Mouse (Mus musculus): Measurements from ENCODE around the gene Dbf4. TPM values are rescaled to one million over a fixed set of nuclear protein-coding genes. Genes with fewer than 3 reads are reported as not detected.
A peak's percentile ranks its signal among the peaks of the same experiment; 100 is the strongest.

The Dbf4 gene
- 47.2 and 54.7 TPM in 2 replicates for polyA plus RNA-seq (2014; fragmentation: Nextera tagmentation; extraction: Ambion mirVana)

DNA sequence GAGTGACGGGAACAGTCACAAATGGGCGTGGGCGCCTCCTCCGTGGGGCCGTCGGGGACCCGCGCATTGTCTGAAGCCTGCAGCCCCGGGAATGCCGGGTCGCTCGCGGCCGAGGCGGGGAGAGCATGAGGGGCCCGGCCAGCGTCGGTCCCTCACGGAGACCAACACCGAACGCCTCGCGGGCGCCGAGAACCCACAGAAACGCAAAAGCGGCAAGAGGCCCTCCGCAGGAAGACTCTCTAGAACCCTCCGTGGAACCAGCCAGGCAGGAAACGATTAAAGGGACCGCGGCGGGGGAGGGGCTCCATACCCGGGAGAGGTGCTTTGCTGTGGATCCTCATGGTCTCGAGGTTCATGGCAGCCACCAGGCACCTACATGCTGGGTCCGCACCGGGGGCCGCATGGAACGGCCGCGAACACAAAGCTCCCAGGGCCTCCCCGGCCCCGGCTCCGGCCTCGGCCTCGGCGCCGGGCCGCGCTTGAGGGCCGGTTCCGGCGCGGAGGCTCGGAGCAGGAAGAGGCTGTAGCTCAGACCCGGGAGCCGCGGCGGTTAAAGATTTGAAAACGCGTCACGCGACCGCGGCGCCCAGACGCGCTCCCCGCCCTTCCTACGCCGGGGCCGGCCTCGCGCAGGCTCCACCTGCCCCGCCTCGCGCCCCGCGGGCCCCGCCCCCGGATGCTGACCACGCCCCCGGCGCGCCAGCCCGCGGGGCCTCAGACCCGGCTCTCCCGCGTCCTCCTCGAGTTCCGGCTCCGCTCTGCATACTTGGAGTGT is at the start of gene Dbf4, which contains the start of gene Slc25a40:
Gene Dbf4 (minus strand): TSS at position 560 of the 775 bp plus-strand sequence.
Gene Slc25a40 (plus strand): TSS at position 694 of the 775 bp plus-strand sequence.
- whole genome bisulfite sequencing, result under 1% methylated on average over 88 of the region's 93 CpGs
- Histone ChIP-seq H3K27ac (ENCODE audit: low read depth) (peak within 1 kb of the TSS; percentile 88), H3K4me2 (ENCODE audit: low read length) (peak within 1 kb of the TSS; percentile 83), H3K9ac (ENCODE audit: low read length) (peak within 1 kb of the TSS; percentile 89), H3K9me3 (ENCODE audit: control insufficient read depth, low read length) (no peaks in the 10 kb centered on the region), H3K4me1 (replicated peaks; ENCODE audit: control insufficient read depth, insufficient read depth, low read length) (peaks cover 8% of the 10 kb centered on the region; the same call in 1 of the 2 replicates), H3K4me3 (ENCODE audit: low read depth, low read length) (peak within 1 kb of the TSS; percentile 73), H3K36me3 (ENCODE audit: control insufficient read depth, insufficient read depth, low read length) (peaks cover 20% of the 10 kb centered on the region), H3K27me3 (replicated peaks; ENCODE audit: control insufficient read depth, insufficient read depth, low read length) (no peaks in the 10 kb centered on the region)
- DNase-seq (ENCODE audit: low spot score), result peak; percentile 93
- peak; percentile 98 for ATAC-seq (replicated peaks; ENCODE audit: low FRiP score, low TSS enrichment, low read depth)

DNA sequence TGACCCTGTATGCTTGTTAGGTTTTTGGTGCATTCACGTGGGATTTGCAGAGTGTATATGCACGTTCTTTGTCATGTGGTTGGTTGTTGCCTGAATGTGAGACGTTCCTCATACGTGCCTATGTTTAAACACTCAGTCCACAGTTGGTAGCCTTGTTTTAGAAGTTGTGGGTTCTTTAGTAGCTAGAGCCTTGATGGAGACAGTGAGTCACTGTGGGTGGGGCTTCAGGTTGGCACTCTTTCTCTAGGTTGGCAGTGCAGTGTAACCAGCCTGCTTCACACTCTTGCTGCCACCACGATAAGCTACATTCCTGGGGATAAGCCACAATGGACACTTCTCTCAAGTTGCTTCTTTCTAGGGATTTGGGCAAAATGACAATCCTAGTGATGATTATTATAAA is 34.0 kb upstream of the Dbf4 start:
- 86% methylated on average over 5 of the region's 5 CpGs for WGBS

DNA sequence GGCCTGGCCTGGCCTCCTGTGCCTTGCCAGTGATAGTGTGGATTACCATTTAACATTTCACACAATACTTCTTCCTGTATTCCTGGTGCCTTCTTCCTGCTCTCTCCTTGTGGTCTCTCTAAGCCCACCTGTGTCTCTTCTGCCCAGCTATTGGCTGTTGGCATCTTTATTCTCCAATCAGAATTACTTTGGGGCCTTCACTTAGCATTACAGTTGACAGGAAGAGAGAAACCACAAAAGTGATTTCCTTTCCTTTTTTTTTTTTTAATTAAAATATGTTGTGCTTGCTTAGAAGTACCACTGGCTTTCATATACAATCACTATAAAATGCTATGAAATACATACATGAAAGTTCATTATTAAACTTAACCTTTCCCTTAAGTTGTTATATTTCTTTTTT is 33.0 kb upstream of the Dbf4 start:
- Histone ChIP-seq H3K4me3 (ENCODE audit: low read depth, low read length) (no peak overlapping the region), H3K27ac (ENCODE audit: low read depth) (no peak overlapping the region), H3K9me3 (ENCODE audit: control insufficient read depth, low read length) (no peaks in the 10 kb centered on the region), H3K9ac (ENCODE audit: low read length) (no peak overlapping the region), H3K4me2 (ENCODE audit: low read length) (no peak overlapping the region), H3K4me1 (replicated peaks; ENCODE audit: control insufficient read depth, insufficient read depth, low read length) (no peaks in the 10 kb centered on the region), H3K27me3 (replicated peaks; ENCODE audit: control insufficient read depth, insufficient read depth, low read length) (no peaks in the 10 kb centered on the region), H3K36me3 (ENCODE audit: control insufficient read depth, insufficient read depth, low read length) (peaks cover 12% of the 10 kb centered on the region; the same call in 1 of the 2 replicates)
- DNase-seq (ENCODE audit: low spot score) (no peak), ATAC-seq (replicated peaks; ENCODE audit: low FRiP score, low TSS enrichment, low read depth) (no peak)

More for the DNA sequence above, 34.0 kb upstream of the Dbf4 start:
- Histone ChIP-seq H3K4me1 (replicated peaks; ENCODE audit: control insufficient read depth, insufficient read depth, low read length) (no peaks in the 10 kb centered on the region), H3K4me2 (ENCODE audit: low read length) (no peak overlapping the region), H3K36me3 (ENCODE audit: control insufficient read depth, insufficient read depth, low read length) (peaks cover 12% of the 10 kb centered on the region; the same call in 1 of the 2 replicates), H3K27ac (ENCODE audit: low read depth) (no peak overlapping the region), H3K9me3 (ENCODE audit: control insufficient read depth, low read length) (no peaks in the 10 kb centered on the region), H3K4me3 (ENCODE audit: low read depth, low read length) (no peak overlapping the region), H3K9ac (ENCODE audit: low read length) (no peak overlapping the region), H3K27me3 (replicated peaks; ENCODE audit: control insufficient read depth, insufficient read depth, low read length) (no peaks in the 10 kb centered on the region)
- DNase-seq (ENCODE audit: low spot score) (no peak), ATAC-seq (replicated peaks; ENCODE audit: low FRiP score, low TSS enrichment, low read depth) (no peak)

DNA sequence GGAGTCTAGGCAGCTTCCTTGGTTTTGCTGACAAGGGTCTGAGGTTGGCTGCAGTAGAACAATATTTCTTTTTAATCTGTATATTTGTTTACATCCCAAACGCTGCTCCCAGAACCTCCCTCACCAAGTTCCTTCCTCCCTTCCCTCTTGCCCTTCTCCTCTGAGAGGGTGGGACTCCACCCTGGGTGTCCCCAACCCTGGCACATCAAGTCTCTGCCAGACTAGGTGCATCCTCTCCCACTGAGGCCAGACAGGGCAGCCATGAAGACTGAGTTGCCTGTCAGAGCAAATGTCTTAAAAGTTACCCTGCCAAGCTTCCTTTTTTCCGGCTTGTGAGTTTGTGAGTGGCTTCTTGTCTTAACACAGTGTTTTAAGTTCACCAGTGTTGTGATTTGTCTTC is 16.6 kb upstream of the Dbf4 start:
- H3K4me1 ChIP-seq (replicated peaks; ENCODE audit: control insufficient read depth, insufficient read depth, low read length), result no peaks in the 10 kb centered on the region
- no peak overlapping the region for H3K27ac ChIP-seq (ENCODE audit: low read depth)
- H3K9ac ChIP-seq (ENCODE audit: low read length), result no peak overlapping the region
- H3K27me3 ChIP-seq (replicated peaks; ENCODE audit: control insufficient read depth, insufficient read depth, low read length), result no peaks in the 10 kb centered on the region
- H3K36me3 ChIP-seq (ENCODE audit: control insufficient read depth, insufficient read depth, low read length), result peaks cover 13% of the 10 kb centered on the region; the same call in 1 of the 2 replicates
- H3K4me2 ChIP-seq (ENCODE audit: low read length), result no peak overlapping the region
- 56% methylated on average over 2 of the region's 2 CpGs for WGBS
- DNase-seq (ENCODE audit: low spot score) (no peak), ATAC-seq (replicated peaks; ENCODE audit: low FRiP score, low TSS enrichment, low read depth) (no peak)
- H3K4me3 ChIP-seq (ENCODE audit: low read depth, low read length), result no peak overlapping the region
- H3K9me3 ChIP-seq (ENCODE audit: control insufficient read depth, low read length), result no peaks in the 10 kb centered on the region

DNA sequence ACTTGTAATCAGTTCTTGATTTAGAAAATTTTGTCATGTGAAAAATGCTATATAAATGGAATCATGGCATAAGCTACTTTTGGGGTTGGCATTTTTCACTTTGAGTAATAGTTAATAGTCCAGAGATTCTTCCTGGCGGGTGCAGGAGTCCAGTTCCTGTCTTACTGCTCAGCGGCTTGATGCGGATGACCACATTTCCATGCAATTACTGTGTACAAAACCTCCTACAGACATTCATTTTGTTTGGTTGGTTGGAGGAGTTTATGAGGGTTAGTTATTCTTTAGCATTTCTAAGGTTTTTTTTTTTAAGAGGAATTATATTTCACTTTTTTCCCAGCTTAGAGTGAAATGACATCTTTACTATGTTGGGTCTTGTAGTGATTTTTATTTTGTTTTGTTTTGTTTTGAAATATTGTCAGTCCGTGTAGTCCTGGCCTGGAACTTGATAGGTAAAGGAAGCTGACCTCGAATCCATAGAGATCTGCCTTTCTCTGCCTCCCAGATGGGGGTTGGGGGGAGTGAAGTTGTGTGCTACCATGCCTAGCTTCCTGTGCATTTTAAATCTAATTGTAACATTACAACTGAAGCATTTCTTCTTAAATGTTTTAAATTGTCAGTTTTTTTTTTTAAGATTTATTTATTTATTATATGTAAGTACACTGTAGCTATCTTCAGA is 15.1 kb upstream of the Dbf4 start:
- H3K27ac ChIP-seq (ENCODE audit: low read depth), result no peak overlapping the region
- DNase-seq (ENCODE audit: low spot score) (no peak), ATAC-seq (replicated peaks; ENCODE audit: low FRiP score, low TSS enrichment, low read depth) (no peak)
- H3K36me3 ChIP-seq (ENCODE audit: control insufficient read depth, insufficient read depth, low read length), result 0 out of 2 replicates have a peak, but pooled peaks cover 13% of the 10 kb centered on the region
- no peak overlapping the region for H3K4me3 ChIP-seq (ENCODE audit: low read depth, low read length)
- no peaks in the 10 kb centered on the region for H3K27me3 ChIP-seq (replicated peaks; ENCODE audit: control insufficient read depth, insufficient read depth, low read length)
- no peaks in the 10 kb centered on the region for H3K4me1 ChIP-seq (replicated peaks; ENCODE audit: control insufficient read depth, insufficient read depth, low read length)
- H3K9me3 ChIP-seq (ENCODE audit: control insufficient read depth, low read length), result no peaks in the 10 kb centered on the region
- no peak overlapping the region for H3K4me2 ChIP-seq (ENCODE audit: low read length)
- WGBS, result 89% methylated on average over 5 of the region's 5 CpGs
- no peak overlapping the region for H3K9ac ChIP-seq (ENCODE audit: low read length)

GRCm38 (mm10) chr5:8425899-8426298 is 3.4 kb upstream of the Dbf4 start:
- H3K27me3 ChIP-seq (replicated peaks; ENCODE audit: control insufficient read depth, insufficient read depth, low read length), result no peaks in the 10 kb centered on the region
- ATAC-seq (replicated peaks; ENCODE audit: low FRiP score, low TSS enrichment, low read depth), result no peak
- WGBS, result 77% methylated on average over 5 of the region's 5 CpGs
- H3K9ac ChIP-seq (ENCODE audit: low read length), result no peak overlapping the region
- no peak overlapping the region for H3K4me2 ChIP-seq (ENCODE audit: low read length)
- H3K9me3 ChIP-seq (ENCODE audit: control insufficient read depth, low read length), result no peaks in the 10 kb centered on the region
- no peak overlapping the region for H3K27ac ChIP-seq (ENCODE audit: low read depth)
- no peak overlapping the region for H3K4me3 ChIP-seq (ENCODE audit: low read depth, low read length)
- no peak for DNase-seq (ENCODE audit: low spot score)
- H3K36me3 ChIP-seq (ENCODE audit: control insufficient read depth, insufficient read depth, low read length), result no peaks in the 10 kb centered on the region
- H3K4me1 ChIP-seq (replicated peaks; ENCODE audit: control insufficient read depth, insufficient read depth, low read length), result peaks cover 8% of the 10 kb centered on the region; the same call in 1 of the 2 replicates

DNA sequence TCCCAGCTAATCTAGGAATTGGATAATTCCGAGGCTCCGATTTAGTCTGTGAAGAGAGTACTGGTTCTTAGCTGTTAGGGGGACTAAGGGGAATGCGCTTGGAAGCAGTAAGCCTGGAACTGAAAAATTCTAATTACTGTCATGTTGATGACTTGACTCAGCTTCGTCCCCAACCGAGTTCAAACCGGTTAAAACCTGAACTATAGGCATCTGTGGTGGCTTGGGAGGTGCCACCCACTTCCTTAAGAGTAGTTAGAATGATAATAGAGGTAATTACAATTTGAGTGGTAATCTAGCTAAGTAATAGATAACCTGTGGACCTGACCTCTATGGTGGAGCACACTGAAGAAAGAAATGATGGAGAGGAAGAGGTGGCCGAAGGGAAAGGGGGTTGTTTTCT is 1.6 kb upstream of the Dbf4 start:
- peaks cover 8% of the 10 kb centered on the region; the same call in 1 of the 2 replicates for H3K36me3 ChIP-seq (ENCODE audit: control insufficient read depth, insufficient read depth, low read length)
- no peaks in the 10 kb centered on the region for H3K9me3 ChIP-seq (ENCODE audit: control insufficient read depth, low read length)
- WGBS, result 28% methylated on average over 7 of the region's 7 CpGs
- peak overlapping the region; percentile 83 for H3K4me2 ChIP-seq (ENCODE audit: low read length)
- ATAC-seq (replicated peaks; ENCODE audit: low FRiP score, low TSS enrichment, low read depth), result no peak
- peaks cover 8% of the 10 kb centered on the region; the same call in 1 of the 2 replicates for H3K4me1 ChIP-seq (replicated peaks; ENCODE audit: control insufficient read depth, insufficient read depth, low read length)
- no peaks in the 10 kb centered on the region for H3K27me3 ChIP-seq (replicated peaks; ENCODE audit: control insufficient read depth, insufficient read depth, low read length)
- peak overlapping the region; percentile 73; the same call in 1 of the 2 replicates for H3K4me3 ChIP-seq (ENCODE audit: low read depth, low read length)
- H3K9ac ChIP-seq (ENCODE audit: low read length), result no peak overlapping the region
- no peak for DNase-seq (ENCODE audit: low spot score)
- no peak overlapping the region for H3K27ac ChIP-seq (ENCODE audit: low read depth)

DNA sequence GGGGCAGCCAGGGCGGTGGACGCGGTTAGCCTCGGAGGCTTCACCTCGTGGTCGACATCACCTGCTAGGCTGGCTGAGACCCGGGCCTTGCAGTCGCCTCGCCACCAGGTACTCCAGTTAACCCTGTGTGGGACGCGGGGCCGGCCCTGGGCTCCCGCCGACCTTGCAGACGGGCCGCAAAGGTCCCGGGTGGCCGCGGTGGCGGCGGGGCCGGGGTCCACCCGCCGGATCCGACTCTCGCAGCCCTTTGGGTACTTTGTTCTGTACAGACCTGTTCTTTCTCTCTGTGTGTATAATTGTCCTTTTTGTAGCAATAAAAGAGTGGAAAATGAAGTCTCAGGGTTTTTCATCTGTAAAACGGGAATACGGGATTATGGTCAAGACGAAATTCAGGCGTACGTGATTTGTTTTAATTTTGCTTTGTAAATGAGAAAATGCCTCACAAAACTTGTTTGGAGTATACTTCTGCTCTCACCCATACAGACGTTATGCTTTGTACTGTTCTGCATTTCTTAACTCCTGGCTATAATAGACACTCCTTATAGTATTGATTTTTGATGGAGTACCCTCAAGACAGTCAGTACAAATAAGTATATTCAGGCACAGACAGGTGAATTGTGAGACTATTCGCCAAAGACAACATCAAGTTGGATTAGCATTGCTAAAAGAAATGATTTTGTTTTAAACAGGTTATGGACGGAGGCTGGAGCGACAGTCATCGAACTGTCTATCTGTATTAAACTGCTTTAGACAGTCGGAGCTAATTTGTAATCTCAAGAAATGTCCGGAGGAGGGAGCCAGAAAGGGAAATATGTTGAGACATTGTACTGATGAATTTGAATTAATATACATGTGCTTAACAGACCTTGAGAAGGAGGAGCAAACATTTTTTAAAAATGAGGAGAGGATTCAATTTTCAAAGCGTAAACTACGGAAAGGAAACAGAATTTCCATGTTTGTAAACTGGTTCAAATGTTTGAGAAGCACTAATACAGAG is 714 bp upstream of the Dbf4 start:
- 2% methylated on average over 36 of the region's 40 CpGs for WGBS
- DNase-seq (ENCODE audit: low spot score), result no peak

More for the DNA sequence above, 714 bp upstream of the Dbf4 start:
- no peaks in the 10 kb centered on the region for H3K27me3 ChIP-seq (replicated peaks; ENCODE audit: control insufficient read depth, insufficient read depth, low read length)
- ATAC-seq (replicated peaks; ENCODE audit: low FRiP score, low TSS enrichment, low read depth), result no peak
- peak overlapping the region; percentile 89 for H3K9ac ChIP-seq (ENCODE audit: low read length)
- H3K27ac ChIP-seq (ENCODE audit: low read depth), result 0 out of 2 replicates have a peak overlapping the region, but pooled peaks have one; percentile 88
- H3K9me3 ChIP-seq (ENCODE audit: control insufficient read depth, low read length), result no peaks in the 10 kb centered on the region
- peaks cover 13% of the 10 kb centered on the region; the same call in 1 of the 2 replicates for H3K36me3 ChIP-seq (ENCODE audit: control insufficient read depth, insufficient read depth, low read length)
- peak overlapping the region; percentile 73 for H3K4me3 ChIP-seq (ENCODE audit: low read depth, low read length)
- H3K4me1 ChIP-seq (replicated peaks; ENCODE audit: control insufficient read depth, insufficient read depth, low read length), result peaks cover 8% of the 10 kb centered on the region; the same call in 1 of the 2 replicates
- H3K4me2 ChIP-seq (ENCODE audit: low read length), result peak overlapping the region; percentile 83

All from intestine, embryonic 14.5 days (tissue).